Mouse (Mus musculus) ES-E14 (cell line): Measurements from ENCODE around the gene Cldn10. TPM values are rescaled to one million over a fixed set of nuclear protein-coding genes. Genes with fewer than 3 reads are reported as not detected.

Experiments used
- DNase-seq: peaks from one replicate; pipeline ENCODE4 v3.0.0-alpha.2; 2013; ENCODE audit warnings: low read depth, low spot score
- H3K27ac ChIP-seq: 2 replicates; pipeline ENCODE4 v1.5.1; 2012; ENCODE audit warnings: low read depth, mild to moderate bottlenecking, low read length, moderate library complexity, mixed read lengths; ENCODE audit not compliant: poor library complexity, insufficient read depth, severe bottlenecking
- H3K36me3 ChIP-seq: 2 replicates; pipeline ENCODE4 v1.6.1; 2012; ENCODE audit warnings: mild to moderate bottlenecking, low read length, moderate library complexity, mixed read lengths; ENCODE audit not compliant: control insufficient read depth, poor library complexity, insufficient read depth, severe bottlenecking
- H3K4me1 ChIP-seq, 2 experiments: fragments of 150-350 bp in 1 of 2; sonication (generic) in 1 of 2; 2 replicates each; pipeline ENCODE4 v1.6.1; 2012; ENCODE audit warnings: low read length in 2 of 2, mild to moderate bottlenecking in 1 of 2, mixed read lengths in 1 of 2; ENCODE audit not compliant: control insufficient read depth in 2 of 2, insufficient read depth in 2 of 2, poor library complexity in 1 of 2
- H3K4me3 ChIP-seq, 2 experiments: fragments of 150-350 bp in 1 of 2; sonication (generic) in 1 of 2; 2 replicates each; pipeline ENCODE4 v1.5.1; 2012; ENCODE audit warnings: low read length in 2 of 2, low read depth in 1 of 2, mild to moderate bottlenecking in 1 of 2, mixed read lengths in 1 of 2; ENCODE audit not compliant: insufficient read depth in 1 of 2, poor library complexity in 1 of 2, severe bottlenecking in 1 of 2
- H3K9ac ChIP-seq: 2 replicates; pipeline ENCODE4 v1.6.1; 2012; ENCODE audit warnings: low read depth, mild to moderate bottlenecking, low read length, mixed read lengths; ENCODE audit not compliant: poor library complexity, insufficient read depth, severe bottlenecking
- H3K9me3 ChIP-seq: fragments of 150-350 bp; sonication (generic); 2 replicates; pipeline ENCODE4 v1.6.1; 2012; ENCODE audit warnings: low read depth, mild to moderate bottlenecking, low read length; ENCODE audit not compliant: control insufficient read depth, insufficient read depth
- CHD2 ChIP-seq: IDR thresholded peaks from 2 replicates; pipeline ENCODE4 v1.6.1; 2014; ENCODE audit warnings: mild to moderate bottlenecking, low read depth, low read length, inconsistent platforms
- HCFC1 ChIP-seq: IDR thresholded peaks from 2 replicates; pipeline ENCODE4 v1.6.1; 2012; ENCODE audit warnings: low read length, inconsistent platforms, borderline replicate concordance; ENCODE audit not compliant: insufficient read depth
- MAFK ChIP-seq: IDR thresholded peaks from 2 replicates; pipeline ENCODE4 v1.6.1; 2014; ENCODE audit warnings: mild to moderate bottlenecking, low read depth, low read length, inconsistent platforms; ENCODE audit not compliant: insufficient read depth
- ZC3H11A ChIP-seq: IDR thresholded peaks from 2 replicates; pipeline ENCODE4 v1.6.1; 2012; ENCODE audit warnings: low read depth, mild to moderate bottlenecking, inconsistent platforms, low read length, borderline replicate concordance
- ZNF384 ChIP-seq: IDR thresholded peaks from 2 replicates; pipeline ENCODE4 v1.6.1; 2012; ENCODE audit warnings: low read depth, low read length, inconsistent platforms
- in situ Hi-C, 2 experiments: fragments of 600-800 bp; cut with MboI; formaldehyde crosslinking; loops; one replicate each; pipeline ENCODE4 v1.15.1; 2025; ENCODE audit warnings: low sequenced_read_pairs in 2 of 2, inconsistent platforms in 1 of 2; ENCODE audit not compliant: unreplicated experiment in 2 of 2
- total RNA-seq: library from RNA; depleted of rRNA; stranded (reverse); fragments of 300-350 nt; gene quantifications from 2 replicates; pipeline ENCODE4 v1.2.3, GENCODE M21; 2012

Cldn10 gene
- total RNA-seq, 1 experiment: 0.09 TPM

DNA sequence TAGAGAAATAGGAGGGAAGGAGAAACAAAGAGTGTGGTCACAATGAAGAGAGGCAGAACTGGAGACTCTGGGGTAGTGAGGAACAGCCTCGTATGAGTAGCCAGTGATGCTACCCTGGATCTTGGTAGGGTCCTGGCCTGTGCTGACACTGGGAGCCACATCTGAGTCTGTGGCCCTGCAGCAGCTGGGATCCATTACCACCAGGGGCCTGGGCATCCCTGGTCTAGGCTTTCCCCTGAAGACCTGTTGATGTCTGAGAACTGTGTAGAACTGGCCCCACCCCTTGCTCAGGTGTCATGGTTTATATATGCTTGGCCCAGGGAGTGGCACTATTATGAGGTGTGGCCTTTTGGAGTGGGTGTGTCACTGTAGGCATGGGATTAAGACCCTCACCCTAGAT, 12.2 kb upstream of the Cldn10 start:
- no peak for DNase-seq
- TF ChIP-seq MAFK (no peak), CHD2 (no peak), HCFC1 (no peak), ZNF384 (no peak), ZC3H11A (no peak)
- in situ Hi-C loops: no loop called here

GRCm38 (mm10) chr14:118776372-118776771, 11.3 kb upstream of the Cldn10 start:
- H3K9ac ChIP-seq: no peak overlapping the region
- no peaks in the 10 kb centered on the region for H3K9me3 ChIP-seq
- in situ Hi-C loops: no loop called here
- DNase-seq: no peak
- H3K27ac ChIP-seq: no peak overlapping the region
- TF ChIP-seq ZNF384 (no peak), ZC3H11A (no peak), CHD2 (no peak), MAFK (no peak), HCFC1 (no peak)
- H3K4me3 ChIP-seq: no peak overlapping the region
- H3K4me1 ChIP-seq: peaks cover 0 to 3% of the 10 kb centered on the region in 2 experiments; a peak in 1 of 4 replicates
- H3K36me3 ChIP-seq: no peaks in the 10 kb centered on the region

More for the DNA sequence above, 12.2 kb upstream of the Cldn10 start:
- no peaks in the 10 kb centered on the region for H3K9me3 ChIP-seq
- no peak overlapping the region for H3K27ac ChIP-seq
- no peak overlapping the region for H3K9ac ChIP-seq
- no peak overlapping the region for H3K4me3 ChIP-seq
- peaks cover 0 to 3% of the 10 kb centered on the region in 2 experiments; a peak in 1 of 4 replicates for H3K4me1 ChIP-seq
- no peaks in the 10 kb centered on the region for H3K36me3 ChIP-seq

DNA sequence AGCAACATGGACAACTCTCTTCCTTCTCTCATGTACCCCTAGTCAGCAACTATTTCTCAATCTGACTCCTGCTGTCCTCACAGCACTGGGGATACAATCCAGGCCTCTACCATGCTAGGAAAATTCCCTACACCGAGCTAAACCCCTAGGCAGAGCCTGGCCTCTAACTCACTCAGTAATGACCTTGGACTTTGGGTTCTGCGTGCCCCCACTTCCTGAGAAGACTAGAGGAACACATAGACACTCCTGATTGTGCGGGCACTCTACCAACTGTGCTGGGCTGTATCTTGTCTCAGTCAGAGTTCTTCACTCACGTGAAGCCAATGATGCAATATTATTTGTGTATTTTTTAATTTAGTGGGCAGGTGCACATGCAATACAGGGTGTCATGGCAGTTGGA, 10.2 kb upstream of the Cldn10 start:
- H3K9me3 ChIP-seq: no peaks in the 10 kb centered on the region
- TF ChIP-seq ZNF384 (no peak), ZC3H11A (no peak)
- no peak overlapping the region for H3K27ac ChIP-seq
- in situ Hi-C loops: no loop called here
- H3K9ac ChIP-seq: no peak overlapping the region
- H3K36me3 ChIP-seq: no peaks in the 10 kb centered on the region
- no peak for DNase-seq
- peaks cover 3% of the 10 kb centered on the region in 2 experiments; a peak in 2 of 4 replicates for H3K4me1 ChIP-seq
- H3K4me3 ChIP-seq: no peak overlapping the region

- no peaks in the 10 kb centered on the region for H3K36me3 ChIP-seq
- TF ChIP-seq ZC3H11A: no peak
- no peak for TF ChIP-seq HCFC1
- TF ChIP-seq CHD2: no peak
- no peak for TF ChIP-seq MAFK
- TF ChIP-seq ZNF384: no peak
- DNase-seq: no peak
- in situ Hi-C loops: no loop called here
- H3K4me1 ChIP-seq: peaks cover 3 to 11% of the 10 kb centered on the region in 2 experiments; a peak in 2 of 4 replicates
- no peak overlapping the region for H3K27ac ChIP-seq
- H3K9me3 ChIP-seq: no peaks in the 10 kb centered on the region
- no peak overlapping the region for H3K4me3 ChIP-seq
- no peak overlapping the region for H3K9ac ChIP-seq
These were observed 6.1 kb upstream of the Cldn10 start for GRCm38 (mm10) chr14:118781601-118782000.

- Histone ChIP-seq H3K9me3 (no peaks in the 10 kb centered on the region), H3K4me3 (no peak overlapping the region), H3K36me3 (no peaks in the 10 kb centered on the region), H3K9ac (no peak overlapping the region), H3K4me1 (peaks cover 3 to 11% of the 10 kb centered on the region in 2 experiments; a peak in 2 of 4 replicates), H3K27ac (no peak overlapping the region)
- TF ChIP-seq CHD2: no peak
- no peak for TF ChIP-seq HCFC1
- TF ChIP-seq MAFK: no peak
- no peak for TF ChIP-seq ZNF384
- no peak for TF ChIP-seq ZC3H11A
- in situ Hi-C loops: no loop called here
- no peak for DNase-seq
These were observed 5.5 kb upstream of the Cldn10 start for GRCm38 (mm10) chr14:118782241-118782640.
